Mouse (Mus musculus) layer of hippocampus, postnatal 36 days (tissue): ENCODE results near the gene Gm28305. TPM values are rescaled to one million over a fixed set of nuclear protein-coding genes. Genes with fewer than 3 reads are reported as not detected.

Experiments
- total RNA-seq, 2 experiments: library from RNA; stranded (reverse); gene quantifications; 2 replicates each; pipeline ENCODE4 v1.2.3; 2021

Gene Gm28305
- total RNA-seq, 2 experiments from 2014 or later = not detected

Other genes starting within 250 kb of the Gm28305 start
- gene Nphp3, start 38.1 kb upstream of the Gm28305 start, total RNA-seq = 1 to 10 TPM; 5.1 to 5.6 TPM
- 10 to 100 TPM; 42.3 to 44.3 TPM for gene Uba5, start 22.5 kb downstream of the Gm28305 start, total RNA-seq
- 10 to 100 TPM; 21.1 to 24.8 TPM for gene Acad11, start 22.7 kb downstream of the Gm28305 start, total RNA-seq
- gene Ackr4, start 86.3 kb downstream of the Gm28305 start, total RNA-seq = not detected
- gene Dnajc13, start 222.3 kb downstream of the Gm28305 start, total RNA-seq = 10 to 100 TPM; 61.7 to 70.3 TPM